Mouse (Mus musculus) CH12.LX (cell line): ENCODE measurements around the gene Map7. TPM values are rescaled to one million over a fixed set of nuclear protein-coding genes. Genes with fewer than 3 reads are reported as not detected.
A peak's percentile ranks its signal among the peaks of the same experiment; 100 is the strongest.

Source experiments
- DNase-seq: peaks from one replicate; pipeline ENCODE4 v3.0.0-alpha.2; 2013; ENCODE audit errors: extremely low read depth
- H3K27ac ChIP-seq: 2 replicates; pipeline ENCODE4 v1.5.1; 2012; ENCODE audit warnings: low read depth, mild to moderate bottlenecking, control low read depth, moderate library complexity; ENCODE audit not compliant: insufficient read depth
- H3K27me3 ChIP-seq: replicated peaks from 2 replicates; pipeline ENCODE3; 2012; ENCODE audit warnings: inconsistent platforms
- H3K36me3 ChIP-seq, 2 experiments: replicated peaks in 1 of 2; 2 replicates each; pipeline versions ENCODE3 to v1.6.1; 2012; ENCODE audit warnings: inconsistent platforms in 1 of 2, low read length in 1 of 2, mild to moderate bottlenecking in 1 of 2, mixed read lengths in 1 of 2, moderate library complexity in 1 of 2; ENCODE audit not compliant: control insufficient read depth in 1 of 2, insufficient read depth in 1 of 2
- H3K4me1 ChIP-seq, 2 experiments: 2 replicates each; pipeline ENCODE4 v1.6.1; 2012; ENCODE audit warnings: inconsistent platforms in 1 of 2, moderate library complexity in 1 of 2; ENCODE audit not compliant: insufficient read depth in 2 of 2, control insufficient read depth in 1 of 2
- H3K4me2 ChIP-seq: 2 replicates; pipeline ENCODE4 v1.6.1; 2012; ENCODE audit warnings: low read depth, mild to moderate bottlenecking, control low read depth; ENCODE audit not compliant: poor library complexity, insufficient read depth, severe bottlenecking
- H3K4me3 ChIP-seq, 3 experiments: fragments of 150-350 bp in 1 of 3; sonication (generic) in 1 of 3; replicated peaks in 1 of 3; 2 replicates each; pipeline versions ENCODE3 to v1.5.1; 2011 to 2012; ENCODE audit warnings: low read depth in 2 of 3, low read length in 2 of 3, mild to moderate bottlenecking in 2 of 3, moderate library complexity in 2 of 3, control low read depth in 1 of 3, improper control_type of control experiment in 1 of 3, inconsistent platforms in 1 of 3, mixed read lengths in 1 of 3; ENCODE audit not compliant: poor library complexity in 1 of 3
- H3K79me2 ChIP-seq: replicated peaks from 2 replicates; pipeline ENCODE4 v1.6.1; 2012; ENCODE audit warnings: mild to moderate bottlenecking, moderate library complexity; ENCODE audit not compliant: control insufficient read depth, poor library complexity, insufficient read depth, severe bottlenecking; ENCODE audit errors: extremely low read depth
- H3K9ac ChIP-seq: 2 replicates; pipeline ENCODE4 v1.6.1; 2012; ENCODE audit warnings: low read depth, mild to moderate bottlenecking, control low read depth, moderate library complexity; ENCODE audit not compliant: insufficient read depth
- H3K9me3 ChIP-seq: replicated peaks from 2 replicates; pipeline ENCODE3; 2012; ENCODE audit warnings: low read length, inconsistent platforms, mixed read lengths
- BHLHE40 ChIP-seq: IDR thresholded peaks from 2 replicates; pipeline ENCODE4 v1.6.1; 2011; ENCODE audit warnings: mild to moderate bottlenecking, low read depth, low read length, improper control_type of control experiment
- CHD1 ChIP-seq: IDR thresholded peaks from 2 replicates; pipeline ENCODE4 v1.6.1; 2012; ENCODE audit warnings: low read depth, low read length, improper control_type of control experiment, inconsistent platforms
- CHD2 ChIP-seq: IDR thresholded peaks from 2 replicates; pipeline ENCODE4 v1.6.1; 2011; ENCODE audit warnings: low read length, improper control_type of control experiment
- ELF1 ChIP-seq: IDR thresholded peaks from 2 replicates; pipeline ENCODE4 v1.6.1; 2014; ENCODE audit warnings: low read depth, mild to moderate bottlenecking, inconsistent platforms, low read length, improper control_type of control experiment
- ETS1 ChIP-seq: conservative IDR thresholded peaks from 2 replicates; pipeline ENCODE4 v1.6.1; 2012; ENCODE audit warnings: low read depth, mild to moderate bottlenecking, inconsistent platforms, low read length, improper control_type of control experiment, moderate library complexity
- MAFK ChIP-seq: IDR thresholded peaks from 2 replicates; pipeline ENCODE4 v1.6.1; 2011; ENCODE audit warnings: low read length, improper control_type of control experiment; ENCODE audit not compliant: insufficient replicate concordance
- MAZ ChIP-seq: IDR thresholded peaks from 2 replicates; pipeline ENCODE4 v1.6.1; 2012; ENCODE audit warnings: low read depth, mild to moderate bottlenecking, inconsistent platforms, low read length, improper control_type of control experiment, moderate library complexity
- MEF2A ChIP-seq: IDR thresholded peaks from 2 replicates; pipeline ENCODE4 v1.6.1; 2014; ENCODE audit warnings: low read depth, mild to moderate bottlenecking, inconsistent platforms, low read length, improper control_type of control experiment, borderline replicate concordance
- MYC ChIP-seq: IDR thresholded peaks from 2 replicates; pipeline ENCODE4 v1.6.1; 2011; ENCODE audit warnings: low read depth, mild to moderate bottlenecking, improper control_type of control experiment, low read length
- NRF1 ChIP-seq: IDR thresholded peaks from 2 replicates; pipeline ENCODE4 v1.6.1; 2014; ENCODE audit warnings: low read depth, mild to moderate bottlenecking, inconsistent platforms, low read length, improper control_type of control experiment, moderate library complexity
- POLR2AphosphoS2 ChIP-seq: IDR thresholded peaks from 2 replicates; pipeline ENCODE4 v1.6.1; 2011; ENCODE audit warnings: low read depth, low read length, improper control_type of control experiment
- TBP ChIP-seq: conservative IDR thresholded peaks from 2 replicates; pipeline ENCODE4 v1.6.1; 2011; ENCODE audit warnings: low read depth, low read length, improper control_type of control experiment
- UBTF ChIP-seq: IDR thresholded peaks from 2 replicates; pipeline ENCODE4 v1.6.1; 2012; ENCODE audit warnings: low read depth, mild to moderate bottlenecking, inconsistent platforms, low read length, improper control_type of control experiment, moderate library complexity
- USF2 ChIP-seq: conservative IDR thresholded peaks from 2 replicates; pipeline ENCODE4 v1.6.1; 2011; ENCODE audit warnings: low read depth, low read length, improper control_type of control experiment
- ZC3H11A ChIP-seq: IDR thresholded peaks from 2 replicates; pipeline ENCODE4 v1.6.1; 2012; ENCODE audit warnings: low read depth, mild to moderate bottlenecking, inconsistent platforms, low read length, improper control_type of control experiment
- ZKSCAN1 ChIP-seq: IDR thresholded peaks from 2 replicates; pipeline ENCODE4 v1.6.1; 2012; ENCODE audit warnings: low read depth, inconsistent platforms, low read length, improper control_type of control experiment, borderline replicate concordance
- ZNF384 ChIP-seq: IDR thresholded peaks from 2 replicates; pipeline ENCODE4 v1.6.1; 2012; ENCODE audit warnings: low read depth, low read length, improper control_type of control experiment, inconsistent platforms
- dilution Hi-C: fragments of 300-500 bp; cut with MboI; formaldehyde crosslinking; loops from 2 replicates; pipeline ENCODE4 v1.14.3; 2020; ENCODE audit warnings: low sequenced_read_pairs; ENCODE audit not compliant: extremely low pct_unique_long_range_greater_than_20kb, extremely low pct_ligation_motif_present
- in situ Hi-C: fragments of 300-500 bp; cut with MboI; formaldehyde crosslinking; loops from 3 replicates; pipeline ENCODE4 v1.14.3; 2019; ENCODE audit warnings: low sequenced_read_pairs, low pct_ligation_motif_present, low pct_unique_long_range_greater_than_20kb, mixed read lengths
- polyA plus RNA-seq: library from polyadenylated mRNA; unstranded; fragments of >175 nt; gene quantifications from 2 replicates; pipeline ENCODE4 v1.2.1, GENCODE M21; 2012; ENCODE audit warnings: low read depth; ENCODE audit not compliant: insufficient read length
- total RNA-seq, 2 experiments: library from RNA; depleted of rRNA; stranded (reverse); fragments of 300-350 nt in 1 of 2; fragments of >200 nt in 1 of 2; gene quantifications; 2 replicates each; pipeline ENCODE4 v1.2.3; 2012 to 2014

The Map7 gene
- total and polyA plus RNA-seq, 3 experiments: 7.4 to 31.1 (median 21.6) TPM

DNA sequence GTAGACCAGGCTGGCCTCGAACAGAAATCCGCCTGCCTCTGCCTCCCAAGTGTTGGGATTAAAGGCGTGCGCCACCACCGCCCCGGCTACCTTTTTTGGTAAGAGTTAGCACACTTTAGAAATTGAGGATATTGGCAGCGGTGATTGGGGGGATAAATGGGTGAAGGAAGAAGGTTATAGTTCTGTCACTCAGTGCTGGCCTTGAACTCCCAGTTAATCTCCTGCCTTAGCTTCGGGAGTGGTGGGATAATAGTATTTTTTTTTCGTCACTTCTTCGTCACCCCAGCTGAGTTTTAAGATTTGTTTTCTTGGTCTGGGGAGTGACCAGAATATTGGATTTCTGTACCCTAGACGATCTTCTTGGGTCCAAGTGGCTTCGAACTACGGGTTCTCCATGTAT, 165.2 kb downstream of the Map7 start:
- peak overlapping the region; percentile 74 to 92 (median 87) for H3K4me3 ChIP-seq
- in situ Hi-C loops: no loop called here
- DNase-seq: no peak
- H3K9me3 ChIP-seq: no peaks in the 10 kb centered on the region
- no peak overlapping the region for H3K27ac ChIP-seq
- H3K79me2 ChIP-seq: peaks cover 49% of the 10 kb centered on the region
- peak overlapping the region; percentile 90 for H3K9ac ChIP-seq
- peak overlapping the region; percentile 95 for H3K4me2 ChIP-seq
- peaks cover 2 to 32% of the 10 kb centered on the region in 2 experiments; a peak in 2 of 4 replicates for H3K4me1 ChIP-seq
- H3K36me3 ChIP-seq: peaks cover 2 to 18% of the 10 kb centered on the region in 2 experiments
- H3K27me3 ChIP-seq: no peaks in the 10 kb centered on the region
- TF ChIP-seq MAFK: no peak
- no peak for TF ChIP-seq ZC3H11A
- no peak for TF ChIP-seq BHLHE40
- no peak for TF ChIP-seq ZKSCAN1
- TF ChIP-seq ZNF384: no peak
- TF ChIP-seq NRF1: no peak
- no peak for TF ChIP-seq USF2
- no peak for TF ChIP-seq ELF1
- no peak for TF ChIP-seq MAZ
- TF ChIP-seq TBP: no peak
- TF ChIP-seq ETS1: no peak
- TF ChIP-seq POLR2AphosphoS2: no peak
- no peak for TF ChIP-seq CHD2
- no peak for TF ChIP-seq MYC
- TF ChIP-seq UBTF: no peak
- TF ChIP-seq, all 38 proteins: peak for 0
- dilution Hi-C loops: no loop called here

DNA sequence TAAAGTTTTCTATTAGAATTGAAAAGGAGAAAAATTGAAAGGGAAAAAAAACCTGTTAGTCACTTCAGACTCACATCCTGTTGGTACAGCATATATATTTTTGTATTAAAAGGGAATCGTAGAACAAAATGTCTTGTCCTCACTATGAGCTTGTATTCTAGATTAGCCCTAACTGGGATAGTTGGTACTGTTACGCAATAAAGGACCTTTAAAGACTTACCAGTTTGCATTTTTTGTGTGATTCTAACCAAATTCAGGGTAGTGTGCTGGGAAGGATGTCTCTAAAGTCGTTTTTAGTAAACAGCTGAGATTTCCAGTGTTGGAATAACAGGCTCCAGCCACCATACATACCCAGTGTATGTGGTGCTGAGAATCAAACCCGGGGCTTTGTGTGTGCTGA, 165.7 kb downstream of the Map7 start:
- Histone ChIP-seq H3K79me2 (peaks cover 54% of the 10 kb centered on the region), H3K9me3 (no peaks in the 10 kb centered on the region), H3K4me3 (peak overlapping the region; percentile 39 to 87 (median 74)), H3K4me1 (peaks cover 2 to 35% of the 10 kb centered on the region in 2 experiments; a peak in 2 of 4 replicates), H3K27ac (no peak overlapping the region), H3K4me2 (peak overlapping the region; percentile 94), H3K36me3 (peaks cover 5 to 23% of the 10 kb centered on the region in 2 experiments), H3K27me3 (no peaks in the 10 kb centered on the region), H3K9ac (peak overlapping the region; percentile 90; the same call in 1 of the 2 replicates)
- no peak for DNase-seq
- dilution Hi-C loops (no loop called here), in situ Hi-C loops (no loop called here)
- TF ChIP-seq MEF2A (no peak), CHD1 (peak; percentile 34; the same call in 1 of the 2 replicates)
